Mouse (Mus musculus): ENCODE data around the gene Plekhg1.

The Plekhg1 gene

DNA sequence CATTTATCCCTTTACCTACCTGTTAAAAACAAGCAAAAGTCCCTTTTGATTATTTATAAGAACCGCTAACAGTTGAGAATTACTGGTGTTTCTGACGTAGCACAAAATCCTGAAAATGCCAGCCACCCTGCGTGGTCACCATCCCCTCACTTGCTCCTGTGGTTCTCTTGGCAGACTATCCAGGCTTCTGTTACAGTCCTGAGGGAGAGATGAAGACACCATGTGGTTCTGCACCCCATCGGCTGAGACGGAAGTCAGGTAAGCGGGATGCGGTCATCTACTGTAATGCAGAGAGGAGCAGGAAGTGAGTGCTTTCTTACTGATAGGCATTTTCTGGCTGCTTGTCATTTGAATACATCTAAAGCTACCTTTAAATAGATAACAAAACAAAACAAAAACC, 207.2 kb downstream of the Plekhg1 start:
- no peak for DNase-seq (ENCODE audit: low read depth in 2 of 2, low spot score in 2 of 2)

DNA sequence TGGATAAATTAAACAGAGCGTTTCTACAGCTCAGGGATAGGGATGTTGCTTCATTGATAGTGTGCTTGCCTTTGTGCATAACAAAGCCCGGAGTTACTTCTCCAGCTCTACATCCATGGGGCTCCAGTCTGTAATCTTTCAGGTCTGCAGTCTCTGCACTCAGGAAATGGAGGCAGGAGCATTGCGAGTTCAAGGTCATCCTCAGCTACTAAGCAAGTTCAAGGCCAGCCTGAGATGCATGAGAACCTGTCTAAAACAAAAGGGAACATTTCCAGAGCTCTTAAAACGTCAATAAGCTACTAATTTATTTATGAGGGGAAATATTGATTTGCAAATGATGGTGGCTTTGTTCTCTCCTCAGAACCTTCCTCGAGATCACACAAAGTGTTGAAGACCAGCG, 209.1 kb downstream of the Plekhg1 start:
- DNase-seq (ENCODE audit: low read depth in 2 of 2, low spot score in 2 of 2): no peak

DNA sequence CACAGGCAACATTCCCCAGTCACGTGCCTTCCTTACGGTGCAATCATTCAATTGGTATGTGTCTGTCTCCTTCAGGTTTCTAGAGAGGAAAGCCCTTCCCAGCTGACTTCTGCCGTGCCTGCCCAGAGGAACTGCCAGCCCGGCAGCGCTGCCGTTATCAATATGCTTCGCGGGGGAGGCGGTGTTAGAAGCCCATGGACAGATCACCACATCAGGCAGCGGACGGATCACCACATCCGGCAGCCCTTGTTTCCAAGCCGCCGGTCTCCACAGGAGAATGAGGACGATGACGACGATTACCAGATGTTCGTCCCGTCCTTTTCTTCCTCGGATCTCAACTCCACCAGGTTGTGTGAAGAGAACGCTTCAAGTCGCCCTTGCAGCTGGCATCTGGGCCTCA, 216.3 kb downstream of the Plekhg1 start:
- DNase-seq (ENCODE audit: low read depth in 2 of 2, low spot score in 2 of 2): no peak

DNA sequence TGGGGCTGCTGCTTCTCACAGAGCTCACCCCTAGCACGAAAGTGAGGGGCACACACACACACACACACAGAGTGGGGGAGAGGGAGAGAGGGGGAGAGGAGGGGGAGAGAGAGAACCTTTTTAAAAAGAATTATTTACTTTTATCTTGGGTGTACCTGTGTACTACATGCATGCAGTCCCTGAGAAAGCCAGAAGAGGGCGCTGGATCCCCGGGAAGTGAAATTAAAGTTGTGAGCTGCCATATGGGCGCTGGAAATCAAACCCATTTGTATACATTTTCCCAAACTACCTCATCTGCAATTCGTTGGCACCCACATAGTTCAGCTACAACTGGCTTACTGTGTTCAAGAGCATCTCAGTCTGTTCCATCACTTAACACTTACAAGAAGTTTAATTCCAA, 218.4 kb downstream of the Plekhg1 start:
- DNase-seq (ENCODE audit: low read depth in 2 of 2, low spot score in 2 of 2): no peak

DNA sequence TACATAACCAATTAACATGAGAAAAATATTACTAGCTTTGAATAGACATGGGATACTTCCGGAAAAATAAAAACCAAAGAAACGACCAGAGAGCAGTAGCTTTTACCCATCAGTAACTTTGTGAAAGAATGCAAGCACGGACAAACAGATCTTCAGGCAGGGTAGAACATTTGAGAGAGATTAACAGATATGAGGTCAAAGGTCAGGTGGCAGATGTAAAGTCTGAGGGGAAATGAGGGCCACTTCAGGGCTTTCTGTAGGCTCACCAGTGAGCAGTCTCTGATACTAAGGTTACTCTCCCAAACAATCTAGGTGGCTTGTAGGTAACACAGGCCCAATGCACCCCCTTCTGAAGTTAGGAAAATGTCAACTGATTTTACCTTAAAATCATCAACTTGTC, 228.9 kb downstream of the Plekhg1 start:
- DNase-seq (ENCODE audit: low read depth in 2 of 2, low spot score in 2 of 2): no peak

DNA sequence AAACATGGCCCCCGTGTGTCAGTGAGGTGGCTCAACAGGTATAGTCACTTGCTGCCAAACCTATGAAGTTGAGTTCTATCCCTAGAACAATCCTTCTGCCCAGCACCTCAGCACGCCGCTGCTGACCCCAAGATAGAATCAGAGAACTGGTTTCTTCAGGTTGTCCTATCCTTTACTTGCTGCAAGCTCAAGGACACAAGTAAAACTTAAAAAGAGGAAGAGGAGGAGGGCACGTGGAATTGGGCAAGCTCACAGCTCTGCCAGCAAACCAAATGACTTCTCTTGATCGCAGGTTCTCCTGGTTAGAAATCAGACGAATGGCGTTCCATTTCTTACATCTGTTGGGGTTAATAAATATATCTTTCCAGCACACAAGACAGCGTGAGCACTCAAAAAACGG, 232.1 kb downstream of the Plekhg1 start:
- no peak for DNase-seq (ENCODE audit: low read depth in 2 of 2, low spot score in 2 of 2)

DNA sequence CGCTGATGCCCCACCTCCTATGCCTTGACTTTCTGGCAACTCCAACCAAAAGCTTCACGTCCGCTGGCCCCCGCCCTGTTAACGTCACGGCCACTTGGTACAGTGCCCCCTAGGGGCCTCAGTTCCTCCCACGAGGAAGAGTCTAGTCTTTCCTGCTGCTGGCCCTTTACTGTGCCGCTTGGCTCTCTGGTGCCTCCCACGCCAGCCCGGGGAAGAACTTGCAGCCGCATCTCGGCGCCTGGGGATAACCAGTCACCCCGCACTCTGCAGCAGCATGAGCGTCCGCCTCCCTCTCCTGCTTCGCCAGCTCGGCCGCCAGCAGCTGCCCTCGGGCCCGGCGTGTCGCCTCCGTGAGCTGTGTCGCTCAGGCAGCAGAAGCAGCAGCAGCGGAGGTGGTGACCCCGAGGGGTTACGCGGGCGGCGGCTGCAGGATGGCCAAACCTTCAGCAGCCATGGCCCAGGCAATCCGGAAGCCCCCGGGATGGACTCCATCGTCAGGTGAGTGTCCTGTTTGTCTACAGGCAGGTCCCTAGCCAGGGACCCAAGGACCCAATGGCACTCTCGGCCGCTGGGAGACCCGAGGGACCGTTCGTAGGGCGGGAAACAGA, 232.9 kb downstream of the Plekhg1 start, which contains the start of gene Mthfd1l:
TSS of gene Mthfd1l (plus strand) at position 138 of the 608 bp plus-strand sequence.
- DNase-seq (ENCODE audit: low read depth in 2 of 2, low spot score in 2 of 2): peak; percentile 88 to 92

DNA sequence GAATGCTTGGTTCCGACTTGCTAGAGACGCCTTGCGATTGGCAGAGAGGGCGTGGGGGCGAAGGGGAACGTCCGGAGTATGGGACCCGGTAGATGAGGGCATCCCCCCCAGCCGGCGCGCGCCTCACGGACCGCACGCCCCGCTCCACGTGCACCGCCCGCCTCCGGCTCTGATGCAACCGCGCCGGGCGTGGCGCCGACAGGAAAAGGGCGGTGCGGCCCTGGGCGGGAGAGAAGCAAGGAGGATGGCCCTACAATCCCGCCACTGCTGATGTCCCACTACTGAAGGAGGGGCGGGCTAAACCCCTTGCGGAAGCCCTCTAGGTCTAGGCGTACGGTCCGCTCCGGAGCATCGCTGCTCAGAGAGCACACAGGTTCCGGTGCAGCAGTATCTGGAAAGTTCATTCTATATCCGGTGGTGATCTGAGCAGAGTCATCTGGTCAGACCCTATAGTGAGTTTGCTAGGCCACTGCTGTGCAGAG, 233.5 kb downstream of the Plekhg1 start:
- peak; percentile 77 to 79 for DNase-seq (ENCODE audit: low read depth in 2 of 2, low spot score in 2 of 2)

DNA sequence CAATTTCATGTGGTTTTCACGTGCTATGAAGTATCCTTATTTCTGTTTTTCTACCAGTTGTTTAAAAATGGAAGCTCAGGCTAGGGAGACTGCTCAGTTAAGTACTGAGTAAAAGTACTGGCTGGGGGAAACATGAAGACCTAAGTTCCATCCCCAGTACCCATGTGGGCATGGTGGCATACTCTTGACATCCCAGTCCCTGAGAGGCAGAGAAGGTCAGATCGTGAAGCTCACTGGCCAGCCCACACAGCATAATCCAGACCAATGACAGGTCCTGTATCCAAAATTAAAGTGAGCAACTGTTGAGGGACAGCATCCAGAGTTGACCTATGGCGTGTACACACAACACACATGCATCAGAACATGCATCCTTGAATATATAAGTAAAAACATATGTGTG, 234.2 kb downstream of the Plekhg1 start:
- no peak for DNase-seq (ENCODE audit: low read depth in 2 of 2, low spot score in 2 of 2)

DNA sequence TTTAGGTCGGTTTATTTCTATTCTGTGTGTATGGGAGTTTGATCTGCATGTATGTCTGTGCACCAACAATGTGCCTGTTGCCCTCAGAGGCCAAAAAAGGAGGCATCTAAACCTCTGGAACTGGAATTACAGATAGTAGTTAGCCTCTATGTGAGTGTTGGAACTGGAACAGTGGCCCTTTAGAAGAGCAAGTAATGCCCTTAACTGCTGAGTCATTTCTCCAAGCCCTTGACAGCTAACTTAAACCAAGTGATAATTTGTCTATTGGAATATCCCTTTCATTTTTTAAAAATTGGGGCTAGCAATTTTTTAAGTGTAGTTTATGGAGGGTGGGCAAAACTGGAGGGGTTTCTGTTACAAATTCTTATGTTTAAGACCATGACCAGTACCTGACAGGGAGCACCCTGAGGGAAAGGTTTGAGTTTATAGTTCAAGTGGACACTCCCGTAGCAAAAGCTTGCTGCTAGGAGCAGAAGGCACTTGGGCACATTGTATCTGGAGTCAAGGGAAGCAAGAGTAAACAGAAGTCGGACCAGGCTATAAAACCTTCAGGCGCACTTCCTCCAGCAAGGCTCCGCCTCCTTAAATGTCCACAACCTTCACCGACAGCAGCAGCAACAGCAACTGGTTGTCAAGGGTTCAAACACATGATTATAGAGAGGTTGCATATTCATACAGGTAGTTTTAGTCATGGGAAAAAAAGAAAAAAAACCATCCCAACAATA, 235.9 kb downstream of the Plekhg1 start:
- no peak for DNase-seq (ENCODE audit: low read depth in 2 of 2, low spot score in 2 of 2)

DNA sequence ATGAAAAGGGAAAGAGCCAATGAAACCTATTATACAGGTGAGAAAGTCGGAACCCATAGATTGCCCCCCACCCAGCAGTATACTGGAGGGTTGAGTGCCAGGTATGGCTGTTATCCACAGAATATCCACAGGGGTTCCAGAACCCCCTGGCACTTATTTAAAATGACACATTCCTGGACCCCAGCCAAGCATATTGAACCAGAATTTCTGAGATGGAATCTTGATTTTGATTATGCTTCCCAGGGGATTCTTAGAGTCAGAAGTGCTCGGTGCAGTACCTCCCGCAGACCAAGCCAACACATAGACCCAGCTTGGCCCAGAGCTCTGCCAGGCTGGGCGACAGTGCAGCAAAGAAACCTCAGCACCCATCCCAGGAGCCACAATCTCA, 236.5 kb downstream of the Plekhg1 start:
- no peak for DNase-seq (ENCODE audit: low read depth in 2 of 2, low spot score in 2 of 2)

DNA sequence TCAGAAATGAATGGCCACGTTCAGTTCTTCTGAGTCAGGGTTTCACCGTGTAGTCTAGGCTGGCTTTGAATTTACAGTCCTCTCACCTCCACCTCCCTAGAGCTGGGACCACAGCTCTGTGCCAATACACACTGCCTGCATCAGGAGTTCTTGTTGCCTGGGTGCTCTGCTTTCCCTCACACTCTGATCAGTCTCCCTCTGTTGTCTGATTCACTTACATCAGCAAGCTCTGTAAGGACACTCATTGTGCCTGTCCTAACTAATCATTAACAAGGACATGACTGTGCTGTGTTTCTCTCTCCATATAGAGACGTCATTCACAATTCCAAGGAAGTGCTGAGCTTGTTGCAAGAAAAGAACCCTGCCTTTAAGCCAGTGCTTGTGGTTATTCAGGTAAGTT, 238.2 kb downstream of the Plekhg1 start:
- DNase-seq (ENCODE audit: low read depth in 2 of 2, low spot score in 2 of 2): no peak

DNA sequence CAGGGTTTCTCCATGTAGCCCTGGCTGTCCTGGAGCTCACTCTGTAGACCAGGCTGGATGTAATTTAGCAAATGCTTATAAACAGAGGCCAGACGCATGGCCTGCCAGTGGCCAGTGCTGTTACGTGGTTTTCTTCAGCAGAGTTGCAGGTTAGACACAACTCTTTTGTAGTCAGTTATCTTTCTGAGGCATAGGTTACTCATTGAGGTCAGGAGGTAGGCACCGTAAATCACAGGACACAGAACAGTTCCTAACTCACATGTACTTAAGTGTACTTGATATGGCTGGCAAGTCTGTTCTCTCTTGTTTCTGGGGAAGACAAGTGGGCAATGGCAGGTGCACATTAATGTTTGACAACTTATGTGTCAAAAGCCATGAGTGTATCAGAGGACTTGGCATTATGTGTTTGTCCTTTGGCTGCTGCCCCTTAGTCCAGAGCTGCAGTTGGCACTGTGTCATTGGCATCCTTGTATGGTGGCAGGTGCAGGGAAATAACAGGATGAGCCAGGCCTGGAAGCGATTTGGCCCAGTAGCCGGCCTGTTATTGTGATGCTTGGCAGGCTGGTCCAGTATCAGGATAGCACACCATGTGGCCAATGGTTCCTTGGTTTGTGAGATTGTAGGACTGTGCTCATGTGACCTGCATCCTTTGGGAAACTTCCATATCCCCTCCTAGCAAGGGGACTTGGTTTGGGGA, 238.8 kb downstream of the Plekhg1 start:
- DNase-seq (ENCODE audit: low read depth in 2 of 2, low spot score in 2 of 2): no peak

DNA sequence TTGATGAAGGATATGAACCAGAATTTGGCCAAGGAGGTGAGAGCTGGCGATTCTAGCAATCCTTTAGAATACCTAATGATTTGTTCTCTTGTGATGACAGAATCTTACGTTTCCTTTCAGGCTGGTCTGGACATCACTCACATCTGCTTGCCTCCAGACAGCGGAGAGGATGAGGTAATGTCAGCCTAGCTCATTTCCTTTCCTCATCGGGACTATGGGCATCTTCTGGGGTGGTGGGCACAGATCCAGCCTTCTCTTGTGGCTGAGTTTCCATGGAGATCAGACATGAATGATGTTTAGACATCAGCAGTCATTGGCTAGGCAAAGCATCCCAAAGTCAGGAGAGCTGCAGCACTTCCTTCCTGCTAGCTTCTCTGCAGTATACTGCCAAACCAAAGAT, 240.1 kb downstream of the Plekhg1 start:
- no peak for DNase-seq (ENCODE audit: low read depth in 2 of 2, low spot score in 2 of 2)

DNA sequence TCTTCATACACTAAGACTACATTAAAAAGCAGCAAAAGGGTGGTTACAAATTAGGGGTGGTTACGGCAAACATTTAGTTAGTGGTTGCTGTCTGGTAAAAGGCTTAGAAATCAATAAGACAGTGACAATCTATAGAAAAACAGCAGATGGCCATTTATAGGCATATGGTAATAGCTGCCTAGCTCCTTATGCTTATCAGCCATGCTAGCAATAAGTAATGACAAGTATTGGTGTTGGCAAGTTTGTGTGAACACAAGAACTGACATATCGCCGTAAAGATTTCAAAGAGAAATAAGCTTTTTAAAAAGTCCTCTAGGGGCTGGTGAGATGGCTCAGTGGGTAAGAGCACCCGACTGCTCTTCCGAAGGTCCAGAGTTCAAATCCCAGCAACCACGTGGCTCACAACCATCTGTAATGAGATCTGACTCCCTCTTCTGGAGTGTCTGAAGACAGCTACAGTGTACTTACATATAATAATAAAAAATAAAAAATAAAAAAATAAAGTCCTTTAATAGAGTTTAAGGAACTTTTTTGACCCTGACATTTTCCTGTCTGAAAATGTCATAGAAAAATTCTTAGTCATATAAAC, 250.2 kb downstream of the Plekhg1 start:
- no peak for DNase-seq (ENCODE audit: low read depth in 2 of 2, low spot score in 2 of 2)

DNA sequence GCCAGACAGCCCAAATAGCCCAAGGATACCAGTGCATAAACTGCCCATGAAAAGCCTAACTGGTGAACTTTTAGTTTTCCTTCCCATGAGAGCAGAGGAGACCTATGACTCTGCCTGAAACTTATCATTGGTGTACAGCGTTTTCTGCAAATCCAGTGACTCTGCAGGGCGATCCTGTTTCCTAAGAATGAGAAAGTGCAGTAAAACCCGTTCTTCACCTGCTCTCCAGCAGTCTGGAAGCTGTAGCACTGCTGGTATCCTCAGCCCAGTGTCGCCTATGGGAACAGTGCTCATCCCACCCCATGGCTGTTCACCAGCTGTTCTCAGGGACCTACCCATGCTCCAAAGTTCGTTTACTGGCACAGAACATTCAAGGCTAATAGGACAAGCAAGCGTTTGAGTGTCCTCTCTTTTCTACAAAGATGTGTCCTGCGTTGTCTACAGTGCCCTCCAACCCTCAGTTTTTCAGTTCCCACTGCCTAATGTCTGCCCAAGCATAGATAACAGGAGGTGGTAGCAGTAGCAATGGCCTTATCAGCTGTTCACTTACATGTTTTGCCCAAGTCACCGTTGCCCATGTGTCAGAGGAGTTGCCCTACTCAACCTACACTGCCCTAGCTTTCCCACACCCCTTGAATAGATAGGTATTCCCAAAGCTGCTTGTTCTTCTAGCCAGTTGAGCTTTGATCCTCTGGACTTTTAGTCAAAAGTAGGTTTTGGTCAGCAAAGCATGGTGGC, 253.4 kb downstream of the Plekhg1 start:
- no peak for DNase-seq (ENCODE audit: low read depth in 2 of 2, low spot score in 2 of 2)

DNA sequence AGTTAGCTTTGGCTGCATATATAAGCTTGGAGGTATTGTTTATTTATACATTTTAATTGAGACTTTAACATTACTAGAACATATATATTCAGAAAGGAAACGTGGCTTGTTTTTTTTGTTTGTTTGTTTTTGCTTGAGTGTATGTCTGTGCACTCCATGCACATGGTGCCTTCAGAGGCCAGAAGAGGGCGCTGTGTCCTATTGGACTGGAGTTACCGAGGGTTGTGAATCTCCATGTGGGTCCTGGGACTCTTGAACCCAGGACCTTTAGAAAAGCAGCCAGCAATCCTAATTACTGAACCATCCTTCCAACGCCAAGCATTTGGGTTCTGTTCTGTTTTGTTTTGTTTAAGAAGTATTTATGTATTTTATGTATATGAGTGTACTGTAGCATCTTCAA, 255.1 kb downstream of the Plekhg1 start:
- no peak for DNase-seq (ENCODE audit: low read depth in 2 of 2, low spot score in 2 of 2)

DNA sequence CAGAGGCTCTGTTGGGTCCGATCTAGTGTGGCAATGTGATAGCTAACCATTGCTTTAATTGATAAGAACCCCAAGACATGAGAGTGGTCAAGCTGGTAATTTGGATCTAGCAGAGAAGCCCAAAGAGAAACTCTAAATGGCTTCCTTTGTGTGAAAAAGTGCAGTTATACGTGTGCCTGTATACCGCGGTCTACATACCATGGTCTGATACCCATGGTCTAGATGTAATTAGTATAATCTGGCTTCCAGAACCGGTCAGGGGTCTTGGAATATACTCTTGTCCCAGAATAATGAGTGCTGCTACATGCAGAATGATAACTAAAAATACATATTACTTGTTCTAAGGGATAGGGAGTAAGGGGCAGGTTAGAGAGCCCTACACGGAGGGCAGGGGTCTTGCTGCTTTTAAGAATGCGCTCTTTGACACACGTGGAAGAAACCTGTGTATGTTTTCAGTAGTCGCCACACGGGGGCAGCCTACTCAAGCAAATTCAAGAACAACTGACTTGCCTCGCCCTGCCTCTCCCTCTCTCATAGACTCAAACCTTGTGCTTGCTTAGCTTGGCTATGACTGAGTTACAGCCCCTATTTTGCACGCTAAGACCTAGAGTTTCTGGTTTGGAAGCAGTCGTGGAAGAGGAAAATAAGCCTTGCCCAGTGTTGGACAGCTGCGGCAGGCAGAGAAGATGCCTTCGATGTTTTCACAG, 256.2 kb downstream of the Plekhg1 start:
- DNase-seq (ENCODE audit: low read depth in 2 of 2, low spot score in 2 of 2): peak; percentile 12 to 32

DNA sequence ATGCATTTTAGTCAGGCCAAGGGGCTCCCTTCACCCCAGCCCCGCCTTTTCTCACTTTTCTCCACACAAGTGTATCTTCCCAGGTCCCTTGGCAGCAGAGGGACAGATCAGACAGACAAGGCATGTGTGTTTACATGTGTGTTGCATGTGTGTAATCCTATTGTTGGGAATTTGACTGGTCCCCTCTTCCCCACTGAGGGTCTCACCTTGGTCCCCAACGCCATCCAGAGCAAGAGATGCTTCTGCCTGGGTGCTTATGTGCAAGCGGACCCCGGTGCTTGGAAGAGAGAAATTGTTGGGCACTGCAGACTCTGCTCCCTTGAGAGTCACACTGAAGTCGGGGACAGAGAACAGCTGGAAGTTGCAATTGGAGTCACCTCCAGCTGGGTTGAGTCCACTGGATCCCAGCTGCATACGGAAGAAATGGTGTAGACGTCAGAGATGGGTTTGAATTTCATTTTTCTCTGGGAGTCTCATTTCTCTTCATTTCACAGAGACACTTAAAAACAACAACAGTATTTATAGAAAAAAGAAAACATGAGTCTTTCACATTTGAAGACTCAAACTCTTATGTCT, 257.8 kb downstream of the Plekhg1 start:
- DNase-seq (ENCODE audit: low read depth in 2 of 2, low spot score in 2 of 2): no peak

DNA sequence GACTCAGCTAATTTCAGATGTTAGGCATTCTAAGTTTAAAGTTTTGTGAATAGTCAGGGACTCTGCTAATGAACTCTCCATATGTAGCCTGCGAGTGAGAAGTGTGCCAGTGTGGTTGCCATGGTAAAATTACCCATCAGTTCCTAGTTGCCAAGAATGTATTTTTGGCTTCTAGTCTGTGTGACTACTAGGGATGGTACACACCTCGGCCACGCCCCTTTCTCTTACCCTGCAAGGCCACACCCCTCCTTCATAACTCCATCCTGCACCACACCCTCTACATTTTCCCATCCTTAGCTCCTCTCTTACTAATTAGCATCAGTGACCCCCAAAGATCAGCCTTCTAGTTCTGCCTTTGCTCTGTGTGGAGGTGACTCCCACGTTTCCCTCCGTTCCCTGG, 262.5 kb downstream of the Plekhg1 start:
- DNase-seq (ENCODE audit: low read depth in 2 of 2, low spot score in 2 of 2): no peak

Data from CD8-positive naive resting alpha-beta T cell, adult 2 months (primary cell).